Mouse (Mus musculus) kidney, adult 11 months (tissue): ENCODE data around the gene Bpifa6.

Experiments
- DNase-seq: peaks from one replicate; pipeline ENCODE4 v3.0.0; 2022

Gene Bpifa6

GRCm38 (mm10) chr2:153974582-153974981 is at the start of gene Bpifa6:
TSS of gene Bpifa6 (plus strand) at chr2:153974945.
- DNase-seq: no peak

DNA sequence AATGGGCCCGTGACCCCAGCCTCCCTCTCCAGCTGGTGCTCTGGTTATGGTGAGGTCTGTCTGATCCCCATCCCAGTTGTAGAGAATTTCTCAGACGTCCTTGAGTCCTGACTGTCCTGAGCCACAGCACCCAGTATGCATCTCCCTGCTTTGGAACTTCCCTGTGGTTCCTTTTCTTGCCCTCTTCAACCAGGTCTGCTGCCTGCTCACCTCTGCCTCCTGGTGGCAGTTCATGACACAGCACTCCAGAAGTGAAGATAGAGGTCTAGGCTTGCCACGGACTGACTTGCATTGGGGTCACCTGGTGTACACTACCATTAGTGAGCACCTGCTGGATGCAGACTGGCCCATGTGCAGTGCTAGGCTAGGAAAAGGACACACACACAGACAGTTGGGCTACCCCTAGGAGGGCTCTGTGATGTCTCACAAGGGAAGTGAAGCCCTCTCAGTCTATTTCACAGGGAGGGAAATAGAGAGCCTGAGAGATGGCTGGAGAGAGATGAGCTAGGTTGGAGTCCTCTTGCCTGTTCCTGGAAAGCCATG is 44.8 kb upstream of the Bpifa6 start:
- no peak for DNase-seq

DNA sequence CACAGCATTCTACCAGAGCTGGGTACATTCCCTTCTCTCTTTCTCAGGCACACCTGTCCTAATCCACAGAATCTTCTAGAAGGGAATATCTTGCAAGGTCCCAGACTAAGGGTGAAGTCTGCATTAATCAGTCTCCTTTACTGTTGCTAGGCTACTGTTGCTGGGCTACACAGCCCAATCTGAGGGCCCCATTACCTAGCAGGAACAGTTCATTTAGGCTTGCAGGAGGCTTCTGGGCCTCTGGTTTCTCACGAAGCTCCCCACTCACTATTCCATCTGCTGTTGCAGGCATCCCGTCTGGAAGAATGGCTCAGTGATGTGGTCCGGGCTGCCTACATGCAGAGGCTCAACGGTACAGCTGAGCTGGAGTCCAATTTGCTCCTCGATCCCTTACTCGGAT is 43.6 kb upstream of the Bpifa6 start:
- DNase-seq: no peak

- DNase-seq: no peak
Observed at GRCm38 (mm10) chr2:153933311-153933710, 41.4 kb upstream of the Bpifa6 start.

DNA sequence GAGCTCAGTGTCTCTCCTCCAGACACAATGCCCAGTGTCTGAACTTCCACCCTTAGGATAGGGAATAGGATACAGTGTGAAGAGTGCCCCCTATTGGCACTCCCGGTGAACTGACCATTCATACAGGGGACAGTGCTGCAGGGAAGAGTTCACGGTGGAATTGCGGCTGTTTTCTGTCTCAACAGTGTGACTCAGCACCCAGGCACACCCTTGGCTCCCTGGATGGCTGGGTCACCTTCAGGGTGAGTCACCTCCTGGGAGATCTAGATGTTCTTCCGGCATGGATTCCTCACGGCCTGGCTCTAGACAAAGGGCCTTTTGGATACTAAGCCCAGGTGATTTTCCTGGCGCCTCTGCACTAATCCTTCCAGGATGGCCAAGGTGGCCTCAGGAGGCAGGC is 39.4 kb upstream of the Bpifa6 start:
- DNase-seq: no peak

DNA sequence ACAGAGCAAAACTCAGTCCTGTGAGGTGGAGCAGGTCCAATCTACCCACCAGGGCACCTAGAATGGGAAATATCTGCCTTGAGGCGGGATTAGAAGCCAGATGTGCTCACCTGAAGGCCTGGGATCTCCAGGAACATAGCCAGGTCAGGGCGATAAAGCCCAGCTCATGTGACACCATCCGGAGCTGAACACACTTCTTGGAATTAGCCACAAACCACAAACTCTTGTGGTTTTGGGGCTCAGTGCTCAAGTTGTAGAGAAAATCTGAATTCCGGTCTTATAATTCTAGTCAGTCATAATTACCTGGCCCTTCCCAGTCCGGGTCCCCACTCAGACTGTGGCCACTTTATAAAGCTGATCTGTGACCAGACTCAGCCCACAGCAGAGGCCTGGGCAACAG is 36.9 kb upstream of the Bpifa6 start, which contains the start of gene Bpifb4:
TSS of gene Bpifb4 (plus strand) at position 370 of the 400 bp plus-strand sequence.
- DNase-seq: no peak

DNA sequence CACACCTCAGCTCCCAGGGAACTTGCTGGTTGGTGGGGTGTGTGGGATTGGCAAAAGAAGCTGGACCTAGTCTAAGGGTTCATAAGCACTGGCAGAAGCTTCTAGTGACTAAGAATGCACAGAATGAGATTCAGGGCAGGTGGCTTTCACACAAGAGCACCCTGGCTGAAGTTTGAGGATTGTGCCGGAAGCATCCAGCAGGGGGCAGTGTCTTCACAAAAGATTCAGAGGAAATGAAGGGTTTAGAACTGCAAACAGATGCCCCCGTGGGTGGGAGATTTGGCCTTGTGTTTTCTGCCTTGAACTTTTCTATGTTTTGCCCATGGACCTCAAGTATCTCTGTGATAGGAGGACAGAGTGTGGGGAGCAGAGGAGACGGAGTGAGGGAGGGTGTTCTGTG is 31.2 kb upstream of the Bpifa6 start:
- DNase-seq: peak; percentile 15

- DNase-seq: no peak
Observed at GRCm38 (mm10) chr2:153944567-153944966, 30.2 kb upstream of the Bpifa6 start.

DNA sequence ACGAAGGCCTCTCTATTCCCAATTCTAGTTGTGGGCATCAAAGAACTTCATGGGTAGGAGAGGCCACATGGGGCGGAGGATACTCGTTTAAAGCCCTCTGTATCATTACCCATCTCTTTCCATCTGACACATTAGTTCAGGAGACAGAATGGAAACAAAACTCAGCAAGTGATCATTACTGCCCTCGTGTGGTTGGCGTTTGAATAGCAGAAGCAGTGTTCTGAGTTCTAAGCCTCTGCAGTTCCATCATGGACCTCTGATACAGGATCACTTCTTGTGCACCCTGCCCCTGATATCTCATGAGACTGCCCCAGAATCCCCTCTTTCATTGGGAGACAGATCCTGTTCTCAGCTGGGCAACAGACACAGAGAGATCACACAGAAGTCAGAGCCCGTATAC is 21.8 kb upstream of the Bpifa6 start:
- peak; percentile 26 for DNase-seq

DNA sequence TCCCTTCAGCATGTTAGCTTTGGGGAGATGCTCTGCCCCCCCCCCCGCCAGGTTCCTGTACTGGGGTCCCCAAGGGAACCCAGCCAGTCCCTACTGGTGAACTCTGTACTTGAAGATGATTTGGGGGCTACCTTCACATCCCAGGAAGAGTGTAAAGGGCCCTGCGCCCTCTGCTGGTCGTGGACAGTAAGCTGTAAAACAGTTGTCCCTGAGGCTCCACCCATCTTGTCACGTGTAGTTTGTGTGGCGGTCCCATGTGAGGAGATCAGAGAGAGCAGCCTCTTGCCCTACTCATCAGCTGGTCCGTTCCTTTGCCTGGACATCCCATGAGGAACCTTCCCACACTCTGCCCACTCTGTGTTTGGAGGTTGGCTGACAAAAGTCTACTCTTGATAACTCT is 20.9 kb upstream of the Bpifa6 start:
- peak; percentile 7 for DNase-seq

- no peak for DNase-seq
Observed at GRCm38 (mm10) chr2:153962821-153963331, 11.9 kb upstream of the Bpifa6 start.

DNA sequence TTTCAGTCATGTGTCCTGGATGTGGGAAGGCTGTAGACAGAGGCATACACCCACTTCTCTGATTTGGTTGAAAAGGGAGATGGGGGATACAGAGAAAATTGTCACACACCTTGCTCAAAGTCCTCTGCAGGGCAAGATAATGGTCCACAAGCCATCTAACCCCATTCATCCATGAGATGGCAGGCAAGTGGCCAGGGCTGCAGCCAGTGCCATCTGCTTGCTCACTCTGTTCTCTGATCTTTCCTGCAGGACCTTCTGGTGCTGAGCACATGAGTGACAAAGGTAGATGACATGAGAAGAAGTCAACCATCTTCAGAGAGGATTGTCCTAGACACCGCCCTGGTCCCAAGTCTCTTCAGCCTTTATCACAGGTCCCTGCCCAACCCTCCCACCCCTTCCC is 11.4 kb upstream of the Bpifa6 start:
- no peak for DNase-seq

GRCm38 (mm10) chr2:153970221-153970620 is 4.5 kb upstream of the Bpifa6 start:
- DNase-seq: no peak

DNA sequence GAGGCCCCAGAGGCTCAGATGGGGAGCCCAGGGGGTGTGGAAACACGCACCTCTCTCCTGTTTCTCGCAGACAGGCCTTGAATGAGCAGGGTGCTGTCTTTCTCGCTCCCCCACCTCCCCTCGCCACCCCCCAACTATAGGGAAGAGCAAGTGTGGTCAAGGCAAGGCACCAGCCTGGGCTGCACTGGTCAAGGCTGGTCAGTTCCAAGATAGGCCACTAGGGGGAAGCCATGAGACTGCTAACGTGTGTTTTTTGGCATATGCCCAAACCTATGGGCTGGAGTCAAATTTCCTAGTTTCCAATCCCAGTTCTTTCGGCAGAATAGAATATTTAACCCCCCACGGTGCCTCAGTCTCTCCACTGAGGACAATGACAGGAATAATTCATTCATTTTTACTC is 21.0 kb downstream of the Bpifa6 start:
- peak; percentile 50 for DNase-seq

- no peak for DNase-seq
Observed at GRCm38 (mm10) chr2:154000501-154000900, 25.8 kb downstream of the Bpifa6 start.

DNA sequence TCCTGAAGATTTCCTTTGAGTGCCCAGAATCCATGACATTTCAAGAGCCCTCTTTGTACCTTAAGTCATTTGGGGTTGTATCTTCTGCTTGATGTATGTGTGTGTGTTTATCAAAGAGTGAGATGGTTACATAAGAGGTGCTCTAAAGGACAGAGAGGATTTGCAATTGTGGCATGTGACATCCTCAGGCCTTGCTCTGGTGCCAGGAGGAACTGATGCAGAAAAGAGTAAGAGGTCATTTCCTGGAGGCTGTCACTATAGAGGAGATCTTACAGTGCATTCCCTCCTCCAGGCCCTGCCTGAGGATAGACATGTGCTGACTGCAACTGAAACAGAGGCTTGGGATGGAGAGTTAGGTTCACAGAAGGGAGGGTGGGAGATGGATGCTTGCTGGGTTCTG is 26.3 kb downstream of the Bpifa6 start:
- no peak for DNase-seq

DNA sequence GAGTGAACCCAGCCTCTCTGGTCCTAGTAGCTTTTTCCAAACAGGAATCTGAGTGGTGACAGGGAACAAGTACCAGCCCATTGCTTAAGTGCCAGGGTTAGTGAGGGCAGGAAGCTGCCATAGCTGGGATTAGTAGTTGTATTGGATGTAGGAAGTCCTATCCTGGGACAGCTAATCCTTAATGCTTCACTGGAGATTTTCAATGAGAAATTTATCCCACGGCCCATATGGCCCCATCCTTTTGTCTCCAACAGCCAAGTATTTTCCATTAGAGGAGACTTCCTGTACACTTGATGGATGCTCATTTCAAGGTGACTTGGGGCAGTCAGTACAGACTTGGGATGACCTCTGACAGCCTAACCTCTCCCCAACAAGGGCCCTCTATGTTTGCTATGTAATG is 29.7 kb downstream of the Bpifa6 start:
- no peak for DNase-seq

GRCm38 (mm10) chr2:154005094-154005493 is 30.3 kb downstream of the Bpifa6 start:
- no peak for DNase-seq

DNA sequence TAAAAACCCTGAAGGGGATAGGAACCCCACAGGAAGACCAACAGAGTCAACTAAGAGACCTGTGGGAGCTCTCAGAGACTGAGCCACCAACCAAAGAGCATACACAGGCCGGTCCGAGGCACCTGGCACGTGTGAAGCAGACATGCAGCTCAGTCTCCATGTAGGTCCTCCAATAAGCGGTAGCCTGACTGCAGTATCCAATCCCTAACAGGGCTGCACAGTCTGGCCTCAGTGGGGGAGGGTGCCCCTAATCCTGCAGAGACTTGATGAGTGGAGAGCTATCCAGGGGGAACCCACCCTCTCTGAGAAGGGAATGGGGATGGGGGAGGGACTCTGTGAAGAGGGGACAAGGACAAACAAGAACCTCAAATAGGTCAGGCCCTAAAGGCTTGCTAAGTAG is 31.0 kb downstream of the Bpifa6 start:
- DNase-seq: no peak

GRCm38 (mm10) chr2:154006331-154006730 is 31.6 kb downstream of the Bpifa6 start:
- no peak for DNase-seq

DNA sequence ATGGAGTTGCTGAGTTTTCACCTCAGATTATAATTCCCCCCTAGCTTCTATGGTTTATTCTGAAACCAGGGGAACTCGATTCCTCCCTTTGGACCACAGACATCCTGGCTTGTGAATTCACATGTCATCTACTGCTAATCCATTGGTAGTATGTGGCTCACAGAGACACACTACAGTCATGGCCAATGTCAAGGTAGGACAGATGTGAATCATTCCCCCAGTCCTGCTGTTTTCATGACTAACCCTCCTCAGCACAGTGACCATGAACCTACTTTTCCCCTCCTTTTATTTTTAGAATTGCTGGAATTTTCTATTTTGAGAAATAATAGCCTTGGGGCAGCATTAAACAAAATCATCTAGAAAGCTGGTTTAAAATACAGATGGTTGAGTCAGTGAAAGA is 32.6 kb downstream of the Bpifa6 start:
- DNase-seq: no peak

- no peak for DNase-seq
Observed at GRCm38 (mm10) chr2:154007965-154008364, 33.2 kb downstream of the Bpifa6 start, which contains the start of gene Bpifa2. TSS of gene Bpifa2 (plus strand) at chr2:154008265.

- DNase-seq: peak; percentile 61
Observed at GRCm38 (mm10) chr2:154017990-154018389, 43.2 kb downstream of the Bpifa6 start.

GRCm38 (mm10) chr2:154024676-154025075 is 49.9 kb downstream of the Bpifa6 start:
- peak; percentile 42 for DNase-seq

GRCm38 (mm10) chr2:154038932-154039331 is 64.2 kb downstream of the Bpifa6 start:
- peak; percentile 19 for DNase-seq
